16 mouse cellular contexts compared by ENCODE assay signal in genomic region chr2:59601452-59601851, GRCm38 (mm10). TPM values are rescaled to one million over a fixed set of nuclear protein-coding genes. Genes with fewer than 3 reads are reported as not detected.
DNase-seq lines count a peak whose midpoint lies in the region; ATAC-seq lines count a peak whose summit lies in the region.
"Had no signal": no experiment of that assay in that cellular context is flagged by ENCODE, and none has a peak within 500 bp of the region (broad histone marks: within the 10 kb centered on the region; RNA-seq: fewer than 3 reads in every experiment).

No protein-coding gene starts in this region.

- peak; percentile 38 for DNase-seq in cerebellum, adult 8-10 months
- no peak for DNase-seq in cerebellum, adult 11 months
- peak; percentile 53 for DNase-seq in cerebellum, adult 9-11 months
- DNase-seq in cerebellum, postnatal 25 days = peak; percentile 44 to 45
- DNase-seq in forebrain, embryonic 10.5 days (ENCODE audit: extremely low spot score, low spot score) = no peak
- DNase-seq: adrenal gland, postnatal 10 days; gastrocnemius, postnatal 10 days; heart, postnatal 4 days had no signal

- no peaks in the 10 kb centered on the region for H3K9me3 ChIP-seq in limb, embryonic 12.5 days
- no peaks in the 10 kb centered on the region for H3K9me3 ChIP-seq in forebrain, embryonic 10.5 days
- no peaks in the 10 kb centered on the region for H3K9me3 ChIP-seq in forebrain, embryonic 12.5 days
- H3K9me3 ChIP-seq: embryonic facial prominence, embryonic 10.5 days; forebrain, embryonic 15.5 days; heart, embryonic 13.5 days; hindbrain, embryonic 12.5 days had no signal

- no peak overlapping the region for H3K4me2 ChIP-seq in limb, embryonic 12.5 days
- no peak overlapping the region for H3K4me2 ChIP-seq in forebrain, embryonic 12.5 days
- H3K4me2 ChIP-seq: forebrain, embryonic 15.5 days; heart, embryonic 13.5 days; hindbrain, embryonic 12.5 days had no signal

- WGBS in limb, embryonic 12.5 days = 76% methylated on average over 8 of the region's 8 CpGs
- WGBS in forebrain, embryonic 10.5 days = 89% methylated on average over 8 of the region's 8 CpGs
- WGBS in forebrain, embryonic 12.5 days = 90% methylated on average over 8 of the region's 8 CpGs

- peaks cover 50% of the 10 kb centered on the region for H3K4me1 ChIP-seq in limb, embryonic 12.5 days (replicated peaks)
- peaks cover 34% of the 10 kb centered on the region for H3K4me1 ChIP-seq in forebrain, embryonic 10.5 days
- H3K4me1 ChIP-seq in forebrain, embryonic 12.5 days = peaks cover 16% of the 10 kb centered on the region; the same call in 1 of the 2 replicates

- no peaks in the 10 kb centered on the region for H3K27me3 ChIP-seq in limb, embryonic 12.5 days
- peaks cover 7% of the 10 kb centered on the region; the same call in 1 of the 2 replicates for H3K27me3 ChIP-seq in forebrain, embryonic 10.5 days (ENCODE audit: poor library complexity, severe bottlenecking)
- H3K27me3 ChIP-seq in forebrain, embryonic 12.5 days = 0 out of 2 replicates have a peak, but pooled peaks cover under 1% of the 10 kb centered on the region
- H3K27me3 ChIP-seq: forebrain, embryonic 15.5 days; heart, embryonic 13.5 days; hindbrain, embryonic 12.5 days had no signal

- H3K36me3 ChIP-seq in limb, embryonic 12.5 days = no peaks in the 10 kb centered on the region
- H3K36me3 ChIP-seq in forebrain, embryonic 10.5 days (replicated peaks) = no peaks in the 10 kb centered on the region
- H3K36me3 ChIP-seq in forebrain, embryonic 12.5 days (replicated peaks) = no peaks in the 10 kb centered on the region
- H3K36me3 ChIP-seq: embryonic facial prominence, embryonic 10.5 days; forebrain, embryonic 15.5 days; heart, embryonic 13.5 days; hindbrain, embryonic 12.5 days had no signal

- H3K27ac ChIP-seq in limb, embryonic 12.5 days = 0 out of 2 replicates have a peak overlapping the region, but pooled peaks have one; percentile 42
- H3K27ac ChIP-seq in forebrain, embryonic 10.5 days = no peak overlapping the region
- no peak overlapping the region for H3K27ac ChIP-seq in forebrain, embryonic 12.5 days
- H3K27ac ChIP-seq: embryonic facial prominence, embryonic 10.5 days; forebrain, embryonic 15.5 days; heart, embryonic 13.5 days; hindbrain, embryonic 12.5 days had no signal

- no peak overlapping the region for H3K4me3 ChIP-seq in limb, embryonic 12.5 days (replicated peaks)
- H3K4me3 ChIP-seq in forebrain, embryonic 10.5 days = no peak overlapping the region
- no peak overlapping the region for H3K4me3 ChIP-seq in forebrain, embryonic 12.5 days (replicated peaks)
- H3K4me3 ChIP-seq: embryonic facial prominence, embryonic 10.5 days; forebrain, embryonic 15.5 days; heart, embryonic 13.5 days; hindbrain, embryonic 12.5 days had no signal

- H3K9ac ChIP-seq in limb, embryonic 12.5 days (replicated peaks) = no peak overlapping the region
- no peak overlapping the region for H3K9ac ChIP-seq in forebrain, embryonic 12.5 days
- H3K9ac ChIP-seq: forebrain, embryonic 15.5 days; heart, embryonic 13.5 days; hindbrain, embryonic 12.5 days had no signal

- ATAC-seq in limb, embryonic 12.5 days (ENCODE audit: insufficient number of reproducible peaks, insufficient read depth, low FRiP score, low TSS enrichment, low read depth) = no peak
- no peak for ATAC-seq in forebrain, embryonic 12.5 days (ENCODE audit: low FRiP score)
- ATAC-seq: inflammation-experienced regulatory T-cells, adult 6 months; intestine, postnatal 0 days had no signal

RNA-seq across cellular contexts. Expression of gene Tanc1, which starts 10.4 kb away (rescaled TPM):
- polyA plus RNA-seq in limb, embryonic 12.5 days (2016; fragmentation: Nextera tagmentation; extraction: Ambion mirVana) = 60.7 and 70.6 TPM in 2 replicates
- polyA plus RNA-seq in forebrain, embryonic 10.5 days (2016; fragmentation: Nextera tagmentation; extraction: Ambion mirVana) = 27.6 and 27.7 TPM in 2 replicates
- polyA plus RNA-seq in forebrain, embryonic 12.5 days (2016; fragmentation: Nextera tagmentation; extraction: Ambion mirVana) = 20.0 and 23.6 TPM in 2 replicates

Comparison
In these comparisons a context has a peak if more than half of its experiments do, and no peak if none do; other contexts are left out.
1. DNase-seq: peak in cerebellum, adult 8-10 months (single experiment), cerebellum, adult 9-11 months (single experiment) and cerebellum, postnatal 25 days (2 of 2); none in cerebellum, adult 11 months (single experiment) and forebrain, embryonic 10.5 days (single experiment).